Mouse (Mus musculus): ENCODE data around the gene Mlh1.

DNA sequence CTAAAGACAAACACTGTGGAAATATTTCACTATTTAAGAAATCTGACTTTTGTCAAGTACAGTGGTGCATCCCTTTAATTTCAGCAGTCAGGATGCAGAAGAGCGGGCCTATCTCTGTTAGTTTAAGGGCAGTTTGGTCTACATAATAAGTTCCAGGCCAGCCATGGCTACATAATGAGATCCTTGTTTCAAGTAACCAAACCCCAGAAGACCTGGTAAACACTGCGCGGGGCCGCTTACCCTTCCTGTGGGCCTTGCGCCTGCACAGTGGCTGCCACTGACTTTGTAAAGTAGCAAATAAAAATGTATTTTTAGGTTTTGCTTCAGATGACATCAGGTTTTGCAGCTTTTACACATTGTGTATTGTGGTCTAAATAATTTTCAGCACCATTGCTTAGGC is 48.2 kb downstream of the Mlh1 start:
- TF ChIP-seq CTCF (conservative IDR thresholded peaks at IDR 0.05; ENCODE audit: low read length) (no peak), NANOG (IDR thresholded peaks at IDR 0.05; ENCODE audit: borderline replicate concordance, low read length) (no peak)

Measured in E14TG2a.4 (cell line).